Mouse (Mus musculus): Measurements from ENCODE around the gene Dpm2. TPM values are rescaled to one million over a fixed set of nuclear protein-coding genes. Genes with fewer than 3 reads are reported as not detected.

Dpm2 gene
- polyA plus RNA-seq, 1 experiment = 110 TPM

DNA sequence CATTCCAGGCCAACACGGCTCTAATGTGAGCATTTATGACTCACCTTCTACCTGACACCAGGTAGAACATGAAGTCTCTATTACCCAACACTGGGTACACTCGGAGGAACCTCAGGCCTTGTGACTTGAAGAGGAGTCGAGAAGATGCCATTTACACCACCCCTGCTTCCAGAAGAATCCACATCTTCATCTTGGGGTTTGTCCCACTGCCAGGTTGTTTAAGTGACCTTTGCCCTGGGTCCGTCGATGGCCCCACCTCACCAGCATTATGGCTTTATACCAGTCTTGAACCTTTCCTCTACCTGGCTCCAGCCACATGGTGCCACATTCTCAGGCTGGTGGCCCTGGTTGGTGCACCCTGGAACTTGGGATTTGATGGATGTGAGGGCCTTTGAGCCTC, 26.6 kb downstream of the Dpm2 start:
- no peaks in the 10 kb centered on the region for H3K27me3 ChIP-seq (ENCODE audit: control insufficient read depth, insufficient read depth, low read length)
- no peaks in the 10 kb centered on the region for H3K4me1 ChIP-seq (ENCODE audit: control insufficient read depth, insufficient read depth, low read length)
- no peak for TF ChIP-seq POLR2A (IDR thresholded peaks at IDR 0.05; ENCODE audit: control insufficient read depth, low read depth, low read length)
- TF ChIP-seq CTCF (IDR thresholded peaks at IDR 0.05; ENCODE audit: control insufficient read depth, insufficient read depth, insufficient replicate concordance, low read depth, low read length) = no peak
- H3K36me3 ChIP-seq (ENCODE audit: control insufficient read depth, insufficient read depth, low read length) = no peaks in the 10 kb centered on the region
- H3K4me3 ChIP-seq (ENCODE audit: control insufficient read depth, low read depth, low read length) = no peak overlapping the region
- H3K27ac ChIP-seq (ENCODE audit: control insufficient read depth, insufficient read depth, low read depth, low read length) = no peak overlapping the region

DNA sequence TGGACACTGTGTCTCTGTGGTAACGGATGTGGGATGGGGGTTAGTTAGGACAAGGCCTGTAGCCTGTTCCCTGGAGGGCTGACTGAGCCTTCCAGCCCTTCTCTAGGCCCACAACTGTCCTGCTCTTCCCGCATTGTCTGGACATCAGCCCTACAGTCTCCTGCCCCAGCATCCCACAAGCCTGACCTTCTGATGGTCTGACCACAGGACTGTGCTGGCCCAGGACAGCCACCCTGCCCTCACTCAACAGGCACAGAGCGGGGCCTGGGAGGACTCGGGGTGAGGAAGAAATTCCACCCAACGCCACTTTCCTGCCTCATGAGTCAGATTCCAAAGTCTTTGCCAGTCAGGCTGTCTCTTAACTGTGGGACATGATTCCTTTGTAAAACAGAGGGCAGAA, 27.0 kb downstream of the Dpm2 start:
- H3K4me1 ChIP-seq (ENCODE audit: control insufficient read depth, insufficient read depth, low read length) = peaks cover 4% of the 10 kb centered on the region
- no peak overlapping the region for H3K4me3 ChIP-seq (ENCODE audit: control insufficient read depth, low read depth, low read length)
- no peak overlapping the region for H3K27ac ChIP-seq (ENCODE audit: control insufficient read depth, insufficient read depth, low read depth, low read length)
- TF ChIP-seq POLR2A (IDR thresholded peaks at IDR 0.05; ENCODE audit: control insufficient read depth, low read depth, low read length) (no peak), CTCF (IDR thresholded peaks at IDR 0.05; ENCODE audit: control insufficient read depth, insufficient read depth, insufficient replicate concordance, low read depth, low read length) (0 out of 2 replicates have a peak, but pooled peaks have one; percentile 8)
- no peaks in the 10 kb centered on the region for H3K27me3 ChIP-seq (ENCODE audit: control insufficient read depth, insufficient read depth, low read length)
- no peaks in the 10 kb centered on the region for H3K36me3 ChIP-seq (ENCODE audit: control insufficient read depth, insufficient read depth, low read length)

DNA sequence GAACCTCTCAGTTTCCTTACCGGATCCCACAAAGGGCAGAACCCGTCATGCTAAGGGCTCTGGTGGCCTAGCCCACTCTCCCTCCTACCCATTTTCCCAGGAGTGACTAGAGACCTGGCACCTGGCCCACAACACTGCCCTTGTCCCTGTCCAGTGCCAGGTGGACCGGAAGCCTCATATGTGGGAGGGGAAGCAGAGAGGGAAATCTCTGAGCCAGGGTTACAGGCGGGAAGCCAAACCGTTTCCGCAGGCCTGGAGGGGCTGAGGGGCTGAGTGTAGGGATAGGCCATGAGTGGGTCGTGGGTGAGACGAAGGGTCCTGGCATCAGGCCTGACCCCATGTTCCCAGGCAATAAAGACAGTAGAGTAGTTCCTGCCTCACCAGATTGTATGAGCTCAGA, 27.8 kb downstream of the Dpm2 start:
- Histone ChIP-seq H3K4me3 (ENCODE audit: control insufficient read depth, low read depth, low read length) (no peak overlapping the region), H3K27ac (ENCODE audit: control insufficient read depth, insufficient read depth, low read depth, low read length) (no peak overlapping the region), H3K27me3 (ENCODE audit: control insufficient read depth, insufficient read depth, low read length) (no peaks in the 10 kb centered on the region), H3K36me3 (ENCODE audit: control insufficient read depth, insufficient read depth, low read length) (no peaks in the 10 kb centered on the region), H3K4me1 (ENCODE audit: control insufficient read depth, insufficient read depth, low read length) (peaks cover 4% of the 10 kb centered on the region)
- TF ChIP-seq POLR2A (IDR thresholded peaks at IDR 0.05; ENCODE audit: control insufficient read depth, low read depth, low read length) (no peak), CTCF (IDR thresholded peaks at IDR 0.05; ENCODE audit: control insufficient read depth, insufficient read depth, insufficient replicate concordance, low read depth, low read length) (no peak)

DNA sequence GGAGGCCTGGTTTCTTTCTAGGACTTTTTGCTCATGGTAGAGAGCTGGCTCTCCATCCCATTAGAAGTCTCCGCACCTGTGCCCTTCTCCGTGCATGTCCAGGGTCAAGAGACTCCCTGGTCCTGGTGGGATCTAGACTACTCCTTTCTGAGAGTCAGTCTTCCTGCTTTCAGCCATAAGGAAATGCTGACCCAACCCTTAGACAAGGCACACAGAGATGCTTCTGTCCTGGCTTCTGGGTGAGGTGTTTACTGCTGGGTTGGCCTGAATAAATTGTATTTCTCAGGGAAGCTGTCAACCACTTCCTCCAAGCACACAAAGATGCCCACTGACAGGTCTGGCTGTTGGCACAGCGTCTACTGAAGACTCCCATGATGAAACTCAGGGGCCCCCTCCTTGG, 28.8 kb downstream of the Dpm2 start, which contains the start of gene St6galnac6:
Gene St6galnac6 (plus strand): TSS at position 301 of the 400 bp plus-strand sequence.
- Histone ChIP-seq H3K27me3 (ENCODE audit: control insufficient read depth, insufficient read depth, low read length) (no peaks in the 10 kb centered on the region), H3K4me1 (ENCODE audit: control insufficient read depth, insufficient read depth, low read length) (peaks cover 4% of the 10 kb centered on the region), H3K4me3 (ENCODE audit: control insufficient read depth, low read depth, low read length) (no peak within 1 kb of the TSS), H3K27ac (ENCODE audit: control insufficient read depth, insufficient read depth, low read depth, low read length) (no peak within 1 kb of the TSS), H3K36me3 (ENCODE audit: control insufficient read depth, insufficient read depth, low read length) (no peaks in the 10 kb centered on the region)
- TF ChIP-seq CTCF (IDR thresholded peaks at IDR 0.05; ENCODE audit: control insufficient read depth, insufficient read depth, insufficient replicate concordance, low read depth, low read length) = no peak
- no peak for TF ChIP-seq POLR2A (IDR thresholded peaks at IDR 0.05; ENCODE audit: control insufficient read depth, low read depth, low read length)

DNA sequence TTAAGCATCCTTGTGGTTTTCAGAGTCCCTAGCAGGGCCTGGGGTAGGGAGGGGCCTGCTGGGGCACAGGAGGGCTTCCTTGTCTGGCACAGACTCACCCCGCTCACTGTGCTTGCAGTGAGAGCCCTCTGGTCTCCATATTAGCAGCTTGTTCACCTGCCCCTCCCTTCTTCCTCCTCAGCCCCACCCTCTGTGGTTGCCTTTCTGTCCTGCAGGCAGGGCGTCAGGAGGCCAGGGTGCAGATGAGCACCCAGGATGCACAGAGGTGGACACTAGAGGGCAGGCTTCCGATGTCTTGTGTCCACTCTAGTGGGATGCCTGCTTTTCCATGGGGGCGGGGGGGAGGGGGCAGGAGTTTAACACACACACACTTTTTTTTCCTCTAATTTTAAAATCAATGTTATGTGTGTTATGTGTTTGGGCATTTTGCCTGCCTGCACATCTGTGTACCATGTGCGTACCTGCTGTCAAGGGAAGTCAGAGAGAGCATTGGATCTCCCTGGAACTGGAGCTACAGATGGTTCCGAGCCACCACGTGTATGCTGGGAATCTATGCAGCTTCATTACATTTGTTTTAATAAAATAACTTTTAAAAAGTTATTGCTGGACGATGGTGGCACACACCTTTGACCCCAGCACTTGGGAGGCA, 30.9 kb downstream of the Dpm2 start:
- H3K36me3 ChIP-seq (ENCODE audit: control insufficient read depth, insufficient read depth, low read length) = no peaks in the 10 kb centered on the region
- H3K27ac ChIP-seq (ENCODE audit: control insufficient read depth, insufficient read depth, low read depth, low read length) = no peak overlapping the region
- H3K4me3 ChIP-seq (ENCODE audit: control insufficient read depth, low read depth, low read length) = no peak overlapping the region
- H3K4me1 ChIP-seq (ENCODE audit: control insufficient read depth, insufficient read depth, low read length) = peaks cover 7% of the 10 kb centered on the region
- TF ChIP-seq POLR2A (IDR thresholded peaks at IDR 0.05; ENCODE audit: control insufficient read depth, low read depth, low read length) (no peak), CTCF (IDR thresholded peaks at IDR 0.05; ENCODE audit: control insufficient read depth, insufficient read depth, insufficient replicate concordance, low read depth, low read length) (peak; percentile 41; the same call in 1 of the 2 replicates)
- H3K27me3 ChIP-seq (ENCODE audit: control insufficient read depth, insufficient read depth, low read length) = no peaks in the 10 kb centered on the region

DNA sequence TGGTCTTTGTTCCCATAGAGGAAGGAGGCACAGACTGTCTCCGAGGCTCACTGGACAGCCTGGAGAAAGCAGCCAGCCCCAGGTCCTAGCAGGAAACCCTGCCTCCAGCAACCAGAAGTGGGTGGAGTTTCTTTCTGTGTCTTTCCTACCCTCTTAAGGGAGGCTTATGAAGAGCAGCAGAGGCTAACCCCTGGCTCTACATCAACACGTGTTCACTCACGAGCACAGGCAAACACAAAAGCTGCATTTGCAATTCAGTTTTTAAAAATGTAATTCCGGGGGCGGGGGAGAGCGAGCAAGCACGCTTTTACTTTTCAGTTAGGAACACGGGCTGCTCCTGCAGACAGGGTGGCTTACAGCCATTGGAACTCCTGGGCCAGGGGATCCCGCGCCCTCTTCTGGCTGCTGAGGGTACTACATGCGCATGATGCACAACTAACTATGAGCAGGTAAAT, 32.0 kb downstream of the Dpm2 start:
- TF ChIP-seq POLR2A (IDR thresholded peaks at IDR 0.05; ENCODE audit: control insufficient read depth, low read depth, low read length) (no peak), CTCF (IDR thresholded peaks at IDR 0.05; ENCODE audit: control insufficient read depth, insufficient read depth, insufficient replicate concordance, low read depth, low read length) (peak; percentile 97)

DNA sequence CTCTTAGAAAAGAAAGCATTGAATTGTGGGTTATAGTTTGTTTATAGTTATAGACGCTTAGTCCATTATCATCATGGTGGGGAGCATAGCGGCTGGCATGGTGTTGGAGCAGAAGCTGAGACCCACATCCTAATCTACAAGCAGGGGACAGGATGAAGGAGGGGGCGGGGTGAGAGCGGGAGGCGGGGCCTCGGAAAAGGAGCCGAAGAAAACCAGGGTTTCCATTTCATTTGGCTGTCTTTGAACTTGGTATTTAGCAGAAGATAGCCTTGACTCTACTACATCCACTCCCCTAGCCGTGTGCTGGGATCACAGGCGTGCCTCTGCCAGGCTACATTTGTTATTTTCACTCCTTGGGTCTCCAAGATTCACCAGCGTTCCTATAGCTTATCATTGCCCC, 34.0 kb downstream of the Dpm2 start:
- no peak for TF ChIP-seq CTCF (IDR thresholded peaks at IDR 0.05; ENCODE audit: control insufficient read depth, insufficient read depth, insufficient replicate concordance, low read depth, low read length)
- TF ChIP-seq POLR2A (IDR thresholded peaks at IDR 0.05; ENCODE audit: control insufficient read depth, low read depth, low read length) = no peak
- no peak overlapping the region for H3K27ac ChIP-seq (ENCODE audit: control insufficient read depth, insufficient read depth, low read depth, low read length)
- peaks cover 2% of the 10 kb centered on the region; the same call in 1 of the 2 replicates for H3K27me3 ChIP-seq (ENCODE audit: control insufficient read depth, insufficient read depth, low read length)
- no peaks in the 10 kb centered on the region for H3K36me3 ChIP-seq (ENCODE audit: control insufficient read depth, insufficient read depth, low read length)
- no peak overlapping the region for H3K4me3 ChIP-seq (ENCODE audit: control insufficient read depth, low read depth, low read length)
- H3K4me1 ChIP-seq (ENCODE audit: control insufficient read depth, insufficient read depth, low read length) = peaks cover 32% of the 10 kb centered on the region

More for the DNA sequence above, 32.0 kb downstream of the Dpm2 start:
- H3K4me3 ChIP-seq (ENCODE audit: control insufficient read depth, low read depth, low read length) = peak overlapping the region; percentile 43
- H3K36me3 ChIP-seq (ENCODE audit: control insufficient read depth, insufficient read depth, low read length) = no peaks in the 10 kb centered on the region
- peak overlapping the region; percentile 71; the same call in 1 of the 2 replicates for H3K27ac ChIP-seq (ENCODE audit: control insufficient read depth, insufficient read depth, low read depth, low read length)
- peaks cover 17% of the 10 kb centered on the region for H3K4me1 ChIP-seq (ENCODE audit: control insufficient read depth, insufficient read depth, low read length)
- no peaks in the 10 kb centered on the region; the same call in 1 of the 2 replicates for H3K27me3 ChIP-seq (ENCODE audit: control insufficient read depth, insufficient read depth, low read length)

Measured in testis, adult 2 months (tissue).